Mouse (Mus musculus) gastrocnemius, postnatal 25 days (tissue): Measurements from ENCODE around the gene Grcc10. TPM values are rescaled to one million over a fixed set of nuclear protein-coding genes. Genes with fewer than 3 reads are reported as not detected.

Source experiments
- DNase-seq: peaks from one replicate; pipeline ENCODE4 v3.0.0; 2022
- total RNA-seq, 2 experiments: library from RNA; stranded (reverse); gene quantifications; 1 replicate in 1 of 2; 2 replicates in 1 of 2; pipeline ENCODE4 v1.2.3; 2021

Grcc10 gene
- total RNA-seq, 2 experiments from 2014 or later = 163 to 167 TPM

- no peak for DNase-seq
Observed at GRCm38 (mm10) chr6:124757351-124757880, 16.2 kb upstream of the Grcc10 start.

GRCm38 (mm10) chr6:124756652-124757350, 15.6 kb upstream of the Grcc10 start:
- peak; percentile 87 for DNase-seq

GRCm38 (mm10) chr6:124755831-124756595, 14.8 kb upstream of the Grcc10 start, which contains the start of the genes Gm45234 and Atn1:
Gene Gm45234, minus strand, starts transcription at chr6:124756021.
Gene Atn1, minus strand, starts transcription at chr6:124756524.
- DNase-seq = peak; percentile 82

GRCm38 (mm10) chr6:124755306-124755705, 14.1 kb upstream of the Grcc10 start:
- no peak for DNase-seq

GRCm38 (mm10) chr6:124753861-124754260, 12.7 kb upstream of the Grcc10 start:
- no peak for DNase-seq

GRCm38 (mm10) chr6:124750405-124750804, 9.2 kb upstream of the Grcc10 start:
- DNase-seq = no peak

GRCm38 (mm10) chr6:124746654-124747632, 5.8 kb upstream of the Grcc10 start:
- DNase-seq = no peak

GRCm38 (mm10) chr6:124746296-124746605, 5.1 kb upstream of the Grcc10 start:
- DNase-seq = no peak

- DNase-seq = peak; percentile 94
Observed at GRCm38 (mm10) chr6:124745490-124746295, 4.5 kb upstream of the Grcc10 start.

- peak; percentile 49 for DNase-seq
Observed at GRCm38 (mm10) chr6:124744755-124745321, 3.7 kb upstream of the Grcc10 start.

- DNase-seq = no peak
Observed at GRCm38 (mm10) chr6:124743647-124744046, 2.5 kb upstream of the Grcc10 start.

GRCm38 (mm10) chr6:124742839-124743514, 1.8 kb upstream of the Grcc10 start:
- DNase-seq = no peak

- DNase-seq = no peak
Observed at GRCm38 (mm10) chr6:124741842-124742241, 668 bp upstream of the Grcc10 start.

GRCm38 (mm10) chr6:124740211-124740887, 825 bp downstream of the Grcc10 start:
- peak; percentile 23 for DNase-seq

- DNase-seq = no peak
Observed at GRCm38 (mm10) chr6:124739231-124739796, 1.9 kb downstream of the Grcc10 start.

GRCm38 (mm10) chr6:124738511-124739023, 2.6 kb downstream of the Grcc10 start, which contains the start of gene Ptpn6:
Gene Ptpn6, minus strand, starts transcription at chr6:124738714.
- peak; percentile 31 for DNase-seq

GRCm38 (mm10) chr6:124737040-124737439, 4.1 kb downstream of the Grcc10 start:
- no peak for DNase-seq

- no peak for DNase-seq
Observed at GRCm38 (mm10) chr6:124734417-124734816, 6.8 kb downstream of the Grcc10 start.
